Comparison of ENCODE assay signal across 17 mouse cellular contexts in the genomic region with DNA sequence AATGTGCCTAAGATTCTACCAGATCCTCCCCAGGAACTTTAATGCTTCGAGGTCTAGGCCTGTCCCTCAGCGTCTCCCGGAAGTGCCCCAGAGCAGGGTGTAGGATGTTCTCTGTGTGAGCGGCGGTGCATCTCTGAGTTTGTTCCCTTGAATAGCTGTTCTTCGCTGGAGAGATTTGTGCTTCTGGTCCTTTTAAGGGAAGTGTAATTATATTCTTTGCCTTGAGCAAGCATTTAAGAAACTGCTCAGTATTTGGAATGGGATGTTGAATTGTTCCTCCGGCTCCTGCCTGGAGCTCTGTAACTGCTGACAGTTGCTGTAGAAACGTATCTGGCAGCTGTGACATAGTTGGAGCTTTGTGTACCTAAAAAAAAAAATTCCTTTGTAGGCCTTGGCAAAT. TPM values are rescaled to one million over a fixed set of nuclear protein-coding genes. Genes with fewer than 3 reads are reported as not detected.
A peak's percentile ranks its signal among the peaks of the same experiment; 100 is the strongest.
DNase-seq lines count a peak whose midpoint lies in the region; ATAC-seq lines count a peak whose summit lies in the region.
"Had no signal": no experiment of that assay in that cellular context is flagged by ENCODE, and none has a peak within 500 bp of the region (broad histone marks: within the 10 kb centered on the region; RNA-seq: fewer than 3 reads in every experiment).

No protein-coding gene starts in this region.

- intact Hi-C loops in left cerebral cortex, postnatal 14 days (cut with DNase I): no loop called here
- intact Hi-C loops in gastrocnemius, postnatal 14 days (cut with DNase I; ENCODE audit: low total_unique reads): no loop called here

- peaks cover 45% of the 10 kb centered on the region for H3K36me3 ChIP-seq in forebrain, embryonic 12.5 days (replicated peaks)
- peaks cover 23% of the 10 kb centered on the region for H3K36me3 ChIP-seq in hindbrain, embryonic 15.5 days
- H3K36me3 ChIP-seq in neural tube, embryonic 15.5 days: peaks cover 40% of the 10 kb centered on the region

- WGBS in forebrain, embryonic 12.5 days: 36% methylated on average over 8 of the region's 8 CpGs
- WGBS in hindbrain, embryonic 15.5 days: 26% methylated on average over 8 of the region's 8 CpGs
- 24% methylated on average over 8 of the region's 8 CpGs for WGBS in neural tube, embryonic 15.5 days

- H3K9ac ChIP-seq in forebrain, embryonic 12.5 days: 0 out of 2 replicates have a peak overlapping the region, but pooled peaks have one; percentile 21
- no peak overlapping the region for H3K9ac ChIP-seq in hindbrain, embryonic 15.5 days
- no peak overlapping the region for H3K9ac ChIP-seq in neural tube, embryonic 15.5 days (replicated peaks)
- H3K9ac ChIP-seq: liver, embryonic 13.5 days had no signal

- peaks cover 19% of the 10 kb centered on the region for H3K4me1 ChIP-seq in forebrain, embryonic 12.5 days
- H3K4me1 ChIP-seq in hindbrain, embryonic 15.5 days (replicated peaks): peaks cover 8% of the 10 kb centered on the region
- H3K4me1 ChIP-seq in neural tube, embryonic 15.5 days: peaks cover 11% of the 10 kb centered on the region; the same call in 1 of the 2 replicates
- H3K4me1 ChIP-seq: liver, embryonic 13.5 days had no signal

- H3K27ac ChIP-seq in forebrain, embryonic 12.5 days: peak overlapping the region; percentile 82
- peak overlapping the region; percentile 66 for H3K27ac ChIP-seq in hindbrain, embryonic 15.5 days (replicated peaks)
- peak overlapping the region; percentile 30 for H3K27ac ChIP-seq in neural tube, embryonic 15.5 days (replicated peaks)
- H3K27ac ChIP-seq: kidney, postnatal 0 days; liver, embryonic 13.5 days had no signal

- peak; percentile 51 to 76 for DNase-seq in left cerebral cortex, postnatal 14 days (ENCODE audit: low spot score in 2 of 2)
- no peak for DNase-seq in left cerebral cortex, adult 18-20 months (ENCODE audit: low spot score in 2 of 2)
- no peak for DNase-seq in gastrocnemius, postnatal 14 days
- no peak for DNase-seq in spleen, adult 18-20 months
- DNase-seq: adrenal gland, postnatal 25 days; gastrocnemius, postnatal 25 days; liver, embryonic 13.5 days; lung, postnatal 14 days had no signal

- no peak overlapping the region for H3K4me3 ChIP-seq in forebrain, embryonic 12.5 days (replicated peaks)
- H3K4me3 ChIP-seq in hindbrain, embryonic 15.5 days: no peak overlapping the region
- no peak overlapping the region for H3K4me3 ChIP-seq in neural tube, embryonic 15.5 days (replicated peaks)
- H3K4me3 ChIP-seq: liver, embryonic 13.5 days had no signal

- no peak for ATAC-seq in forebrain, embryonic 12.5 days (ENCODE audit: low FRiP score)
- no peak for ATAC-seq in hindbrain, embryonic 15.5 days (ENCODE audit: low FRiP score, low read depth)
- no peak for ATAC-seq in neural tube, embryonic 15.5 days (ENCODE audit: low FRiP score)
- ATAC-seq: inflammation-experienced regulatory T-cells, adult 6 months had no signal

- no peaks in the 10 kb centered on the region for H3K9me3 ChIP-seq in forebrain, embryonic 12.5 days
- H3K9me3 ChIP-seq in hindbrain, embryonic 15.5 days: no peaks in the 10 kb centered on the region
- no peaks in the 10 kb centered on the region for H3K9me3 ChIP-seq in neural tube, embryonic 15.5 days (replicated peaks)
- H3K9me3 ChIP-seq: G1E; liver, embryonic 13.5 days had no signal

- no peaks in the 10 kb centered on the region for H3K27me3 ChIP-seq in forebrain, embryonic 12.5 days
- no peaks in the 10 kb centered on the region for H3K27me3 ChIP-seq in hindbrain, embryonic 15.5 days
- H3K27me3 ChIP-seq in neural tube, embryonic 15.5 days (replicated peaks): no peaks in the 10 kb centered on the region
- H3K27me3 ChIP-seq: liver, embryonic 13.5 days had no signal

- H3K4me2 ChIP-seq in forebrain, embryonic 12.5 days: no peak overlapping the region; the same call in 1 of the 2 replicates
- H3K4me2 ChIP-seq in hindbrain, embryonic 15.5 days: no peak overlapping the region
- no peak overlapping the region for H3K4me2 ChIP-seq in neural tube, embryonic 15.5 days
- H3K4me2 ChIP-seq: liver, embryonic 13.5 days had no signal

RNA-seq across cellular contexts. Expression of a gene that starts 32.9 kb away (rescaled TPM):
- total RNA-seq in left cerebral cortex, postnatal 14 days (2021): 10 to 100 TPM; 35.8 to 36.6 TPM
- total RNA-seq in left cerebral cortex, adult 18-20 months (2021): 10 to 100 TPM; 36.6 to 38.1 TPM
- polyA plus RNA-seq in forebrain, embryonic 12.5 days (2016; fragmentation: Nextera tagmentation; extraction: Ambion mirVana): 64.0 and 67.6 TPM in 2 replicates
- polyA plus RNA-seq in hindbrain, embryonic 15.5 days (2015; fragmentation: Nextera tagmentation; extraction: Ambion mirVana): 33.1 and 34.1 TPM in 2 replicates
- 29.3 and 43.5 TPM in 2 replicates for polyA plus RNA-seq in neural tube, embryonic 15.5 days (2015; fragmentation: Nextera tagmentation; extraction: Ambion mirVana)
- total RNA-seq in gastrocnemius, postnatal 14 days (2021): 10 to 100 TPM; 31.4 to 40.6 TPM

RNA-seq across cellular contexts. Expression of a gene that starts 36.7 kb away (rescaled TPM):
- 100 to 1,000 TPM; 109 to 111 TPM for total RNA-seq in left cerebral cortex, postnatal 14 days (2021)
- 10 to 100 TPM; 81.5 to 81.9 TPM for total RNA-seq in left cerebral cortex, adult 18-20 months (2021)
- 5.9 and 6.5 TPM in 2 replicates for polyA plus RNA-seq in forebrain, embryonic 12.5 days (2016; fragmentation: Nextera tagmentation; extraction: Ambion mirVana)
- polyA plus RNA-seq in hindbrain, embryonic 15.5 days (2015; fragmentation: Nextera tagmentation; extraction: Ambion mirVana): 10.7 and 12.4 TPM in 2 replicates
- polyA plus RNA-seq in neural tube, embryonic 15.5 days (2015; fragmentation: Nextera tagmentation; extraction: Ambion mirVana): 11.9 and 12.6 TPM in 2 replicates
- 1 to 10 TPM; 1.0 to 1.5 TPM for total RNA-seq in gastrocnemius, postnatal 14 days (2021)

RNA-seq across cellular contexts. Expression of a gene that starts 41.4 kb away (rescaled TPM):
- not detected for total RNA-seq in left cerebral cortex, postnatal 14 days (2021)
- total RNA-seq in left cerebral cortex, adult 18-20 months (2021): not detected
- not detected in 2 replicates for polyA plus RNA-seq in forebrain, embryonic 12.5 days (2016; fragmentation: Nextera tagmentation; extraction: Ambion mirVana)
- not detected in 2 replicates for polyA plus RNA-seq in hindbrain, embryonic 15.5 days (2015; fragmentation: Nextera tagmentation; extraction: Ambion mirVana)
- polyA plus RNA-seq in neural tube, embryonic 15.5 days (2015; fragmentation: Nextera tagmentation; extraction: Ambion mirVana): not detected in 2 replicates
- total RNA-seq in gastrocnemius, postnatal 14 days (2021): not detected
- total RNA-seq: adrenal gland, postnatal 25 days; gastrocnemius, postnatal 25 days; left cerebral cortex, postnatal 10 days had no signal
- polyA plus RNA-seq: C2C12; inflammation-experienced regulatory T-cells, adult 6 months; small intestine, adult 2 months had no signal

Comparison
In these comparisons a context has a peak if more than half of its experiments do, and no peak if none do; other contexts are left out.
1. DNase-seq: peak in left cerebral cortex, postnatal 14 days (2 of 2); none in left cerebral cortex, adult 18-20 months (0 of 2), gastrocnemius, postnatal 14 days (single experiment) and spleen, adult 18-20 months (0 of 2).
2. H3K27ac ChIP-seq: peak in every context shown above with its lines; median percentile 82 in forebrain, embryonic 12.5 days; 66 in hindbrain, embryonic 15.5 days; 30 in neural tube, embryonic 15.5 days.
3. RNA of a gene that starts 36.7 kb away (total RNA-seq): 109 to 111 TPM in left cerebral cortex, postnatal 14 days and 81.5 to 81.9 TPM in left cerebral cortex, adult 18-20 months; 1.0 to 1.5 TPM in gastrocnemius, postnatal 14 days; every median in the first group is over 10 times any median in the second.